Mouse (Mus musculus): ENCODE measurements around the gene Meis1.

DNA sequence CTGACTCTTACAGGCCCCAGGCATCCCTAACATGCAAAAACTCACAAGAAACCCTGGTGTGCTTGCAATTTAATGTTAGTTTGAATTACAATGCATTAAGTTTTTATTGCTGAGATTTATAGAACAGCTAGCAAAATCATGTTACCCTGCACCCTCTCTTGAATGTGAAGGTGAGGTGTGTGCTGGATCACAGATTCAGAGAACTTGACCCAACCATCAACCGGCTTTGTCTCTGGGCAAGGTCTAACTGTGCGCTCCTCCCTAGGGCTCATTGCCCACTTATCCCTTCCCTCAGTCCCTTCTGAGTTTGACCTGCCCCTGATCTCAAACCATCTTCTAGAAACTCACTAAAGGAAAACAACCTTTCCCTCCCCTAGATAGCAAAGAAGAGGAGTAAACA lies 6.8 kb downstream of the Meis1 start:
- no peak for TF ChIP-seq GATA1 (IDR thresholded peaks at IDR 0.05; ENCODE audit: borderline replicate concordance, low read length)
- no peak for TF ChIP-seq CTCF (IDR thresholded peaks at IDR 0.05; ENCODE audit: low read depth, low read length)
- TF ChIP-seq TAL1 (conservative IDR thresholded peaks at IDR 0.05; ENCODE audit: low read depth, low read length), result no peak
